Mouse (Mus musculus) limb, embryonic 11.5 days (tissue): ENCODE measurements around the gene Patl1. TPM values are rescaled to one million over a fixed set of nuclear protein-coding genes. Genes with fewer than 3 reads are reported as not detected.
A peak's percentile ranks its signal among the peaks of the same experiment; 100 is the strongest.

Experiments
- ATAC-seq: fragments of 200-750 bp; cut with Nextera tagmentation; 2 replicates; pipeline ENCODE4 v1.8.0; 2017; ENCODE audit warnings: low read depth; ENCODE audit not compliant: insufficient number of reproducible peaks, low FRiP score, low TSS enrichment
- DNase-seq: peaks from one replicate; pipeline ENCODE4 v3.0.0-alpha.2; 2015; ENCODE audit warnings: low spot score
- H3K27ac ChIP-seq: fragments of 300-500 bp; sonication (generic); replicated peaks from 2 replicates; pipeline ENCODE4 v1.5.1; 2014; ENCODE audit warnings: low read depth, mild to moderate bottlenecking, low read length
- H3K27me3 ChIP-seq: fragments of 300-500 bp; sonication (generic); 2 replicates; pipeline ENCODE4 v1.6.1; 2014; ENCODE audit warnings: mild to moderate bottlenecking, low read length, mixed read lengths; ENCODE audit not compliant: control insufficient read depth, insufficient read depth
- H3K36me3 ChIP-seq: fragments of 300-500 bp; sonication (generic); 2 replicates; pipeline ENCODE4 v1.6.1; 2014; ENCODE audit warnings: mild to moderate bottlenecking, low read length, moderate library complexity, mixed read lengths; ENCODE audit not compliant: control insufficient read depth, insufficient read depth
- H3K4me1 ChIP-seq: fragments of 300-500 bp; sonication (generic); 2 replicates; pipeline ENCODE4 v1.6.1; 2014; ENCODE audit warnings: low read length, mixed read lengths; ENCODE audit not compliant: control insufficient read depth, insufficient read depth
- H3K4me2 ChIP-seq: fragments of 300-500 bp; sonication (generic); 2 replicates; pipeline ENCODE4 v1.6.1; 2014; ENCODE audit warnings: low read depth, mild to moderate bottlenecking, moderate library complexity; ENCODE audit not compliant: severe bottlenecking
- H3K4me3 ChIP-seq: fragments of 300-500 bp; sonication (generic); 2 replicates; pipeline ENCODE4 v1.5.1; 2014; ENCODE audit warnings: low read depth, low read length
- H3K9ac ChIP-seq: fragments of 300-500 bp; sonication (generic); 2 replicates; pipeline ENCODE4 v1.6.1; 2014; ENCODE audit warnings: mild to moderate bottlenecking, low read length
- H3K9me3 ChIP-seq: fragments of 300-500 bp; sonication (generic); 2 replicates; pipeline ENCODE4 v1.6.1; 2016; ENCODE audit warnings: low read length; ENCODE audit not compliant: control insufficient read depth
- WGBS: fragments of 180-500 bp; shearing (Covaris S2); extraction: QIAGEN DNeasy Blood & Tissue Kit; methylation state at CpG from one replicate; pipeline ENCODE4 v1.1.7; 2014; 5-methylcytosine and 5-hydroxymethylcytosine counted together
- polyA plus RNA-seq: library from polyadenylated mRNA; unstranded; fragments of >200 nt; fragmentation: Nextera tagmentation; extraction: Ambion mirVana; gene quantifications from 2 replicates; pipeline ENCODE4 v1.2.1, GENCODE M21; 2014

The Patl1 gene
- polyA plus RNA-seq, 1 experiment from 2014 or later: 25.6 TPM

GRCm38 (mm10) chr19:11956636-11957035 lies 44.4 kb downstream of the Patl1 start:
- ATAC-seq: no peak
- Histone ChIP-seq H3K9me3 (no peaks in the 10 kb centered on the region), H3K4me3 (no peak overlapping the region), H3K9ac (no peak overlapping the region), H3K27me3 (no peaks in the 10 kb centered on the region), H3K4me1 (no peaks in the 10 kb centered on the region), H3K36me3 (no peaks in the 10 kb centered on the region), H3K27ac (no peak overlapping the region), H3K4me2 (no peak overlapping the region)
- no peak for DNase-seq
- 75% methylated on average over 5 of the region's 5 CpGs for WGBS

DNA sequence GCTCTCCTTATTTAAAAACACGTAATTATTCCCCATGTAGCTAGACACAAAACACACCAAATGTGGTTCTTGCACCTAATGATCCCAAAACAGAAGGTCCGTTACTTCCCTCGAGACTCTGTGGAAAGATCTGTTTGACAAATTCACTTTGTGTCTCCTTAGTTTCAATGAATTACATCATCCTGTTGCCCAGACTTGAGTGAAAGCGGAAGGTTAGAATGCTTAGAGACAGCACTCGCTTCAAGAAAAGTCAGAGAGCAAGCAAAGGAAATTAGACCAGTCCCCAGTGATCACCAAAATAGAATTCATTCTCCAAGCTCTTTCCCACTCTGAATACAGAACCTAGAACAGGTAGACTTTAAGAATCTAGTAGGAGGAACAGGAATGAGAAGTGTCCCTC lies 45.2 kb downstream of the Patl1 start:
- H3K9me3 ChIP-seq: no peaks in the 10 kb centered on the region
- ATAC-seq (no peak), DNase-seq (no peak)
- no peak overlapping the region for H3K27ac ChIP-seq
- H3K9ac ChIP-seq: no peak overlapping the region
- 83% methylated on average over 5 of the region's 5 CpGs for WGBS
- no peaks in the 10 kb centered on the region for H3K4me1 ChIP-seq
- no peaks in the 10 kb centered on the region for H3K27me3 ChIP-seq
- no peak overlapping the region for H3K4me3 ChIP-seq
- H3K36me3 ChIP-seq: no peaks in the 10 kb centered on the region
- H3K4me2 ChIP-seq: no peak overlapping the region

DNA sequence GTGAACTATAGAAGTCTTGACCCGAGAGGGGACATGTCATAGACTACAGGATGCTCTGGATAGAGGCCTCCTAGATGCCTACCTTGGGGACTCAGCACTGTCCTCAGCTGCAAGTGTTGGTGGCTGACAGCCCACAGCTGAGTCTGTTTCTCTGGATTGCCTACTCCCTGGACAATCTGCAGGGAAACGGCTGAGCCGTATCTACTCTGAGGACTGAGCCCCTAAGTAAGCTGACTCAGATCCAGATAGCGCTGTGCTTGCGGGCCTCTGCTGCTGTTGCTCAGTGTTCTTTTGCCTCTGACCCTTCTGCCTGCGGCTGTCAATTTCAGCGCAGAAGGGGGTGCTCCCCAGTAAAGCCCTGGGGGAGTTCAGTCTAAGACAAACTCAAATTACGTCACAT lies 45.6 kb downstream of the Patl1 start:
- Histone ChIP-seq H3K27me3 (no peaks in the 10 kb centered on the region), H3K4me3 (no peak overlapping the region), H3K9ac (no peak overlapping the region), H3K27ac (no peak overlapping the region), H3K4me1 (no peaks in the 10 kb centered on the region), H3K4me2 (no peak overlapping the region), H3K36me3 (no peaks in the 10 kb centered on the region), H3K9me3 (no peaks in the 10 kb centered on the region)
- ATAC-seq (no peak), DNase-seq (no peak)
- 86% methylated on average over 8 of the region's 8 CpGs for WGBS

DNA sequence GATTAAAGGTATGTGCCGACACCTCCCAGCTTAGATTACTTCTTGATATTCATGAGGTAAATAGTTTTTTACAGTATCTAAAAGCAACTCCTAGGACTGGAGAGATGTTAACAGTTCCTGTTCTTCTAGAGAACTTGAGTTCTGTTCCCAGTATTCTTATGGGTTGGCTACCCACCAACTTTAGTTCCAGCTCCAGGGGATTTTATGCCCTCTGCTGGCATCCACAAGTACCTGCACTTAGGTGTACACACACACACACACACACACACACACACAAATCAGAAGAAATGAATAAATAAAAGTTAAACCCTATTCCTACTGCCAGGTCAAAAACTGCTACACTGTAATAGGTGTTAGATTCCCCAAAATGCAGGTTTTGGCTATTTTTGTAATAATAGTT lies 52.1 kb downstream of the Patl1 start:
- H3K4me1 ChIP-seq: 0 out of 2 replicates have a peak, but pooled peaks cover 5% of the 10 kb centered on the region
- H3K9me3 ChIP-seq: no peaks in the 10 kb centered on the region
- H3K4me3 ChIP-seq: no peak overlapping the region
- H3K27me3 ChIP-seq: no peaks in the 10 kb centered on the region
- no peak for DNase-seq
- H3K36me3 ChIP-seq: no peaks in the 10 kb centered on the region
- 96% methylated on average over 1 of the region's 1 CpGs for WGBS
- no peak overlapping the region for H3K9ac ChIP-seq
- peak overlapping the region; percentile 49; the same call in 1 of the 2 replicates for H3K4me2 ChIP-seq
- H3K27ac ChIP-seq: no peak overlapping the region
- ATAC-seq: no peak

GRCm38 (mm10) chr19:11965023-11965942 lies 53.1 kb downstream of the Patl1 start, which contains the start of gene Osbp:
TSS of gene Osbp (plus strand) at chr19:11965941.
- Histone ChIP-seq H3K4me3 (peak within 1 kb of the TSS; percentile 83), H3K9me3 (no peaks in the 10 kb centered on the region), H3K4me1 (0 out of 2 replicates have a peak, but pooled peaks cover 5% of the 10 kb centered on the region), H3K4me2 (peak within 1 kb of the TSS; percentile 92), H3K9ac (peak within 1 kb of the TSS; percentile 67), H3K36me3 (no peaks in the 10 kb centered on the region), H3K27me3 (no peaks in the 10 kb centered on the region), H3K27ac (peak within 1 kb of the TSS; percentile 62; the same call in 1 of the 2 replicates)
- peak; percentile 98 for DNase-seq
- peak; percentile 99 for ATAC-seq
- under 1% methylated on average over 51 of the region's 59 CpGs for WGBS

DNA sequence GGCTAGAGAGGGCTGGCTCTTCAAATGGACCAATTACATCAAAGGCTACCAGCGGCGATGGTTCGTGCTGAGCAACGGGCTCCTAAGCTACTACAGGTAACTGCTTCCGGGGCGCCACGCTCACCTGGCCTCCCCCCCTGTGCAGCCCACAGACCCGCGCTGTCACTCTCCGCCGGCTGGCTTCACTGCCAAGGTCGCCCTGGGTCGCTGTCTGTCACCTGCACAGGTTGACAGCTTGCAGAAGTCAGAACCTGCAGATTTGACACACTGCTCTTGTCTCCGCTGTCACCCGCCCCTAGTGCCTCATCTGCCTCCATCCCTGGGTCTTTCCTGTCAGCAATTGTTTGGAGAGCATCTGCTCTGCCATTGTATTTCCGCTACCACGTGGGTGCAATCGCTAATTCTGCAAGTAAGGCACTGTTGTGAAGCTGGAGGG lies 54.0 kb downstream of the Patl1 start:
- Histone ChIP-seq H3K9me3 (no peaks in the 10 kb centered on the region), H3K36me3 (peaks cover 3% of the 10 kb centered on the region), H3K4me3 (peak overlapping the region; percentile 83), H3K4me1 (0 out of 2 replicates have a peak, but pooled peaks cover 5% of the 10 kb centered on the region), H3K27me3 (no peaks in the 10 kb centered on the region), H3K9ac (peak overlapping the region; percentile 67), H3K27ac (peak overlapping the region; percentile 62; the same call in 1 of the 2 replicates), H3K4me2 (peak overlapping the region; percentile 92)
- DNase-seq (peak; percentile 53), ATAC-seq (no peak)
- WGBS: 1% methylated on average over 16 of the region's 18 CpGs

GRCm38 (mm10) chr19:11969155-11970050 lies 57.2 kb downstream of the Patl1 start:
- Histone ChIP-seq H3K4me1 (0 out of 2 replicates have a peak, but pooled peaks cover 5% of the 10 kb centered on the region), H3K9me3 (no peaks in the 10 kb centered on the region), H3K36me3 (peaks cover 18% of the 10 kb centered on the region), H3K9ac (no peak overlapping the region), H3K27ac (no peak overlapping the region), H3K4me2 (no peak overlapping the region), H3K4me3 (no peak overlapping the region), H3K27me3 (no peaks in the 10 kb centered on the region)
- ATAC-seq (no peak), DNase-seq (no peak)
- WGBS: 88% methylated on average over 9 of the region's 9 CpGs
